Mouse (Mus musculus) adrenal gland, postnatal 10 days (tissue): ENCODE results near the gene Tppp3. TPM values are rescaled to one million over a fixed set of nuclear protein-coding genes. Genes with fewer than 3 reads are reported as not detected.
A peak's percentile ranks its signal among the peaks of the same experiment; 100 is the strongest.

Source experiments
- DNase-seq: peaks from one replicate; pipeline ENCODE4 v3.0.0; 2021; ENCODE audit warnings: mixed read lengths
- long read RNA-seq, 2 experiments: library from polyadenylated mRNA; stranded (forward); transcript quantifications; one replicate each; pipeline ENCODE4 v2.0.0; 2021
- total RNA-seq, 2 experiments: library from RNA; stranded (reverse); gene quantifications; 2 replicates each; pipeline ENCODE4 v1.2.3; 2021

Gene Tppp3
- total RNA-seq = 100 to 1,000 TPM in 1 of 2 experiments, 10 to 100 TPM in 1; 67.9 to 106 TPM
- long read RNA-seq, experiment 1, transcript Tppp3-201 (4 exons, 1,127 nt) = major isoform, 62 of 68 reads
- long read RNA-seq, experiment 1, partial matches to known transcripts = 1 of 68 reads
- long read RNA-seq, experiment 1, other reads (novel, unspliced or antisense) = 5 of 68 reads
- long read RNA-seq, experiment 2, transcript Tppp3-201 (4 exons, 1,127 nt) = major isoform, 33 of 36 reads
- long read RNA-seq, experiment 2, partial matches to known transcripts = 1 of 36 reads
- long read RNA-seq, experiment 2, other reads (novel, unspliced or antisense) = 1 of 36 reads

DNA sequence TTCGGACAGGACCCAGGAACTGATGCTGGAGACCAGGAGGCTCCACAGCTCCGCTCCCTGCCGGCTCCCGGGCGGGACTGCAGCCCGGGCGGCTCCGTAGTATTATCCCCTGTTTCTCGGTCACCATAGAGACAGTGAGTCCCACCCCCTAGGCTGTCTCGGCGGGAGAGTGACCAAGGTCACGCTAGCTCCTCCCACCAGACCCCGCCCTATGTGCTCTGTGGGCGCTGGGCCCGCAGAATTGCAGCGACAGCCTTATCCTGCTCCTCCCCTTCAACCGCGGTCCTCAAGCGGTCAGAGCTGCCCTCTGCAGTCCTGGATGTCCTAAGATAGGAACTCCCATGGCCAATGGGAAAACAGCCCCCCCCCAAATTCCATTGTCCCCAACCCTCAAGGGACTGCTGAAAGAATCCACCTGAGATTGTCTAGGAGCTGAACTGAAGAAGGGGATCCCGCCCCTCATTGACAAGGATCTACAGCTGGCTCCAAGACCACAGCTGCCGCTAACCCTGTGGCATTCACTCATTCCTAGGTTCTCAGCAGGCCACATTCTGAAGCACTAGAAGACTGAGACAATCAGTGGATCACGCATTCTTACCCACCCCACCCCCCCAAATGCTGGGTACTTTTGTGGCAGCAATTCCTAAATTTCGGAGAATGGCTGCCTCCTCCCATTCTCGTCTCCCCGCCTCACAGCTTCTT, at the start of gene Tppp3:
Tppp3 (minus strand) TSS at position 213 of the 702 bp plus-strand sequence.
- peak; percentile 94 for DNase-seq

DNA sequence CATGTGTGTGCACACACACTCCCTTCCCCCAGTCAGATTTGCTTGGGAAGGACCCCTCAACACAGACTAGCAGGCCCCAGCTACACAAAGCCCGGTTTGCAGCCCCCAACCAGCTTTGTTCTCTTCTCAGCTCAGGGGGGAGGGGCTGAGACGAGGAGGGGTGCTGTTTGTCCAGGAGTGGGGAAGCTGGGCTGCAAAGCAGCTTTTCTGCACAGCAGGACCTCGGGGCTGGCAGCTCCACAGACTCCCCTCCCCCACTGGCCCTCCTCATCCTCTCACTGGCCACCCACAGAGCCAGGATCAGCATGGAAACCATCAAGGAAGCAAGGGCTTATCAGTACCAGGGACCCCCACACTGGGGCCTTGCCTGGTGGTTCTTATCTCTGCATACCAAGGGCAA, 49.7 kb upstream of the Tppp3 start:
- DNase-seq = no peak

DNA sequence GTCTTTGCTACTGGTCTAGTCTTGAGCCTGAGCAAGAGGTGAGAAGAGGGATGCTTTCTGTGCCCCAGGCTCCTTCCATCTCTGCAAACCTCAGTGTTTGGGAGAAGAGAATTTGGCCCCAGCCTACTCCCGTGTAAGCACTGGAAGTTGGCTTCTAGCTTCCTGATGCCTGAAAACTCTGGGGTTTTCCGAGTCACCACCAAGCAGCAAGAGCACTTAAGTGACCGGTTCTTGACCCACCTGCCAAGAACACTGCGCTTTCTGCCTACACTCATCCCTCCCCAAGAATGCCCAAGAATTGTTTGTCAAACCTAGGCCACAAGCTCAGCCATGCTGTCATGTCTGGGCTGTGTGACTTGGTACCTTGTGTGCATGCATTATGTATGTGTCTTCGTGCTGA, 49.2 kb upstream of the Tppp3 start:
- DNase-seq = no peak

DNA sequence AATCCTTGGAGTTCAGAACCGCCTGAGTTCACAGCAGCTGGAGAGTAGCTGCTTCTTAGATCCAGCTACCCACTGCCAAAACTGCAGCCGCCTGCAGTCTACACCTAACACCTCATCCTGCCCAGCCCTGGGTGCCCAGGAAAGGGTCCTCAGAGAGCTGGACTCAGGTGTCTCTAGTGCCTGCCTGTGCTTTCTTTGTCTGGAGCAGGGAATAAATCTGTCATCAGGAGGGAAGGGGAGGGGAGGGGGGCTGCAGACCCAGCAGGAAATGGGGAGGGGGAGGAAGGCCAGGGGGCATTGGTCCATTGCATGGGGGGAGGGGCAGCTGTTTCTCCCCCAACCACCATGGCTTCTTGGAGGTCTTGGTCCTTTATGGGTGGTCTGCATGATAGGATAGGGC, 48.3 kb upstream of the Tppp3 start:
- DNase-seq = no peak

DNA sequence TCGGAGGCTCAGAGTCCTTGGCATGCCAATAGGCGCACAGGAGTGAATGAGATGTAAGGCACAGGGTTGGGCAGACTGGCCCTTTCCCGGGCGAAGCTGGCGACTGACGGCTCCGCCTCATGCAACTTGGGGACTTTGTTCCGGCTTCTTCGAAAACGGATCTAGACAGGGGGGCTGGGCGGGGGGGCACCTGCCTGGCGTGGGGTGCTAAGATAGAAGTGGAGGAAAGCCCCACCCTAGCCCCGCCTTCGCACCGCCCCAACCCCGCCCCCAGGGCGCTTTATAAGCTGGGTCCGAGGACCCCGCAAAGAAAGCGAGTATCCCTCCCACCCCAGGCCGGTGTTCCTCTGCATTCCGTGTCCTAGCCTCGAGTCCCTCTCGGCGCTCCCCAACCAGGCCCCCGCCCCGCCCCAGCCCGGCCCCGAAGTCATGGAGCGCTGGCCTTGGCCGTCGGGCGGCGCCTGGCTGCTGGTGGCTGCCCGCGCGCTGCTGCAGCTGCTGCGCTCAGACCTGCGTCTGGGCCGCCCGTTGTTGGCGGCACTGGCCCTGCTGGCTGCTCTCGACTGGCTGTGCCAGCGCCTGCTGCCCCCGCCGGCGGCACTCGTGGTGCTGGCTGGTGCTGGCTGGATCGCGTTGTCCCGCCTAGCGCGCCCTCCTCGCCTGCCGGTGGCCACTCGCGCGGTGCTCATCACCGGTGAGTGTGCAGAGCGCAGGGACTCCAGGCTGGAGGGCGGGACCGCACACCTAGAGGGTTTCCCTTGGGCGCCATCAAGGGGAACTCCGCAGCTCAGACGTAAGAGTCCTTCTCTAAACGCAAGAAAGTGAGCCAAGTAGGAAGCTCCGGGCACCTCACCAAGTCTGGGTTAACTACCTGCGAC, 47.3 kb upstream of the Tppp3 start, which contains the start of gene Hsd11b2:
Hsd11b2 (plus strand) TSS at position 320 of the 878 bp plus-strand sequence.
- peak; percentile 60 for DNase-seq

DNA sequence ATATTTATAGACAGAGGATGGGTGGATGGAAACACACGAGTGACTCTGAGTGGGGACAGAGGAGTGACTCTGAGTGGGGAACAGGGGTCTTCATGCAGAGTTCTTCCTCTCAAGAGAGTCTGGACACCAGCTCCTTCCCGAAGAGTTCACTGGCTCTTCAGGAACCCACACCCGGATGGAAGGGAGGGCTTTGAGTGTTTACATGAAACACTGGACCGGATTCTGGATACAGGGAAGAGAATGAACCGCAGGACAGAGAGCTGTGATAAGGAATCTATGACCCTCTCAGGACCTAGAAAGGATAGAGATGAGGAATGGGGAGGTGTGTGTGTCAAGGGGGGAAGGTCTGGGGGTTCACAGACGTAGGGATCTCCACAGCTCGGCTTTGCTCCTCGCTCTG, 46.0 kb upstream of the Tppp3 start:
- DNase-seq = no peak

DNA sequence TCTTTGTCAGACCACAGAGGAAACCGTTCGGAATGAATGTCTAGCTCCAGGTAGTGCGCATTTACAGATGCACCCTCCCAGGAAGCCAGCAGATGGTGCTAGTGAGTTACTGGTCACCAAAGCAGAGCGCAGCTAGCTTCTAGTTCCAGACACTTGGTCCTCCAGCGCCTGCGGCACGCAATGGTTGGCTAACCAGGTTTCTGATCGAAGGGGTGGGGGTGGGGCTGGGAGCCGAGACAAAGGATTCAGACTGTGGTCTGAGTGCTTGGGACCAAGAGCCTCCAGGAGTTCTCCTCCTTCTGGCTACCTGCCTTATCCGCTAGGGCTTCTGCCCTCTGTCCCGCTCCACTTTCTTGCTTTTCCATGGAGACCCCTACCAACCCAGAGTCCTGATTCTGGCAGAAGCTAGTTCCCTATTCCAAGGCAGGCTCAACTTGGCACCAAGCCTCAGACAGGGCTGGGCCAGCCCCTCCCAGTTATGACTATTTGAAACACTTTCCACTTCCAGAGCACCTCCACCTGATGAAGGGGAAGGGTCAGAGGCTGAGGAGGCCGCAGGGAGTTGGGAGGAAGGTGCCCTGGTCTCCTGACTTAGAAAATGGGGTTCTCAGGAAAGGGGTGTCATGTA, 44.8 kb upstream of the Tppp3 start:
- DNase-seq = peak; percentile 85

DNA sequence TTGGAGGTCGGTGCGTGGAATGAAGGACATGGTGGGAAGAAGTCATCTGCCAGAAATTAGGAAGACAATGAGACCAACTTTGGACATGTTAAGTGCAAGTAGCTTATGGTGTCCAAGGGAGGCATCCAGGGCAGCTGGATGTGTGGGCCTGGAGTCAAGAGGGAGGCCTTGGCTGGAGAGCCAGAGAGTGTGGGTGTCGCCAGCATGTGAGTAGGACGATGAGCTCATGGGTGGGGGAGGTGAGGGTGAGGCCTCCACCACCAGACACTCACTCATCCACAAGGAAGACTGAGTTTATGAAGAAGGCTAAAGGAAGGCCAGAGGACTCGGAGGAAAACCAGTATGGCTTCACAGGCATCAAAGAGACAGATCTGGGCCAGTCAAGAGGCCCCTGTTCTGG, 43.3 kb upstream of the Tppp3 start:
- peak; percentile 70 for DNase-seq

DNA sequence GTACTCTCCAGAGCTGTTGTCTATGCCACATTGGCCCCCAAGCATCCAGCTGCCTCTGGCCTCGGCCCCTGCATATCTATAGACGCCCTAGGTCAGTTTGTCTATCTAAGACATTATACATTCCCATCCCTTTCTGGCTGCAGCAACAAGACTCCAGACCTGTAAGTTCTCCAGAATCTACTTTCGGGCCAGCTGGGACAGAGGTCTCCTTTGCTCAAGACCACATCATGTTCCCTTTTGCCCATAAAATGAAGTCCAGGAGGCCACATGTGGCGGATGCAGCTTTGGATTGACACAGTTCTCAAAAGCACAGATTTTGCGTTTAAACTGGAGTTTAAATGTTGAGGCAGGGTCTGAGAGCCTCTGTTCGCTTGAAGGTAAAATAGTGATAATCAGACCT, 42.9 kb upstream of the Tppp3 start:
- no peak for DNase-seq

DNA sequence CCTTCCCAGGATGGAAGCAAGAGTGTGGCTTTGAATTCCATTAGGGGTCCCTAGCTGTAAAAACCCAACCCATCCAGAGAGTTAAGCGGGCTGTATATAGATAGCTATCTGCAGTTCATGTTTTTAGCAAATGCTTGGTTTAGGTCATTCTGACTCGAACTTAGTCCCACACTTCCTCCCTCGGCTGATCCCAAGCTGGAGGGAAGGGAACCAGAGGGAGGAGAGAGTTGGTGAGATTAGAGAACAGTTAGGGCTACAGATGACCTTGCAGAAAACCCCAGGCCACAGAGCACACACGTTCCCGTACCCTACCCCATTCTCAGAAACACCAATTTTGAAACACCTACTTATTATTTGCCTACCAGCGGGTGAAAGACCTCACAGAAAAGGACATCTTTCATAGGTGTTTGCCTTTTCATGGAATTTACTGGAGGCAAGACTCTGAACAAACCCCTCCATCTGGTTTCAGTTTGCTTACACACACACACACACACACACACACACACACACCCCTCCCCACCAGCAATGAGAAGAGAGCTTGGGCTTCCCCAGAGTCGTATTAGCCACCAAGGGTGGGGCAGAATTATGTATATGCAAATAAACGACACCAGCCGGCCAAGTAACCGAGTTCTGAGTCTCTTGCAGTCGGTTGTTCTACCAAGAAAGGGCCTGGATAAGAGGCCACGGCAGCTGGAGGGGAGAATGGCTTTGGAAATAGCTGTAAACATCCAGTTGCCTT, 38.8 kb upstream of the Tppp3 start:
- no peak for DNase-seq

DNA sequence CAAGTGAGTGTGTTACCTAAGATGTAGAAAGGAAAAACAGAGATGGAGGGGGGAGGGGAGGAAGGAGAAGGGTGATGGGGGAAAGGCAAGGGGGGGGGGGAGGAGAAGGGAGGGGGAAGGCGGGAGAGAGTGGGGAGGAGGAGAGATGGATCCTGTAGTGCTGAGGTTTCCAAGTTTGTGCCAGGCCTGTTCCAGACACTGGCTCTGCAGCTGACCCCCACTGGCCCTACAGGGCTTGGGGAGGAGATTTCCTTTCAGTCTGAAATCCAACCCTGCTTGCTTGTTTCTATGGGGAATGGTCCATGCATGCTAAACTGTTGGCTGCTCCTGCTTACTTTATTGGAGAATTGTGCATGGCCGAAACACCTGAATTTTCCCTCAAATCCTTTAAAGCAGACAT, 37.4 kb upstream of the Tppp3 start:
- no peak for DNase-seq

DNA sequence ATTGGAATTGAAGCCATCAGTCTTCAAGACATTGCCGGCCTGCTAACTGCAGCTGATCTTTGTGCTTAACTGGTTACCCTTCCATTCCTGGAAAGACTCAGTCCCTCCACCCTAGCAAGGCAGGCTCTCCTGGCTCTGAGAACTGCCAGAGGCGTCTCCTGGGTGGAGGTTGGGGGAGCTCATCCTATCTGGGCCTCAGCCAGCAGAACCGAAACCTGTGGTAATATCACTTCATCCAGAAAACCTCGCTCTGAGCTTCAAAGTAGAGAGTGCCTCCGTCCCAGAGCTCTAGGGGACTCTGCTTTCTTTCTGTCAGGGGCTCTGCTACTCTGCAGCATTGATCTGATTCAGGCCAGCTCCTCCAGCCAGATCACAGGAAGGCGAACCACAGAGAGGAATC, 35.7 kb upstream of the Tppp3 start:
- no peak for DNase-seq

DNA sequence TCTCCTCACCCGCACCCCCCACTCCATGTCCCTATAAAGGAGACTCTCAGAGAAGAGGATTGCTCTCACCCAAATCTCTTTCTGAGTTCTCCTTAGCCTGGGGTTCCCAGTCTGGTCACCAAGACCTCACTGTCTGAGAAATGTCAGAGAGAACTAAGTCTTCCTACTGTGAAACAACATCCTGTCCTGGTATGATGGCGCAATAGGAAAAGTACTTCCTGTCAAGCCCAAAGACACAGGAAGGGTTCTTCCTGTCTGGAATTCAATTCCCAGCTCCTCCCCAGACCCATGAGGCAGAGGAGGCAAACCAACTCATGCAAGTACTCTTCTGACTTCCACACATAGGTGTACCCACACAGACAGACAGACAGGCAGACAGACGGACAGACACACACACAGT, 33.3 kb upstream of the Tppp3 start:
- DNase-seq = no peak

DNA sequence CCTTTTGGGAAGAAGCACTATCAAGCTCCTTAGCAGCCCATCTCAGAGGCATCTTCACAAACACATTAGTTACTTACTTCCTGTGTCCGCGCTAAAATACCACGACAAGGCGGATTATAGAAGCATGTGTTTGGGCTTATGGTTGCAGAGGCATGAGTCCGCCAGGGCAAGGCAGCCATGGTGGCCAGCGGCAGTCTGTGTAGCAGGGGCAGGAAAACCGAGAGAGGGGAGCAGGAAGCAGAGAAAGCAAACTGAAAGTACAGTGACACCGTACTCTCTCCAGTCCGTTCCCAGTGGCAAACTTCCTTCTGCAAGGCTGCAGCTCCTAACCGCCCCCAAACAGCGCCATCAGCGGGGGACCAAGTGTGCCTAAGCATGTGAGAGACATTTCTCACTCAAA, 28.5 kb upstream of the Tppp3 start:
- DNase-seq = no peak

DNA sequence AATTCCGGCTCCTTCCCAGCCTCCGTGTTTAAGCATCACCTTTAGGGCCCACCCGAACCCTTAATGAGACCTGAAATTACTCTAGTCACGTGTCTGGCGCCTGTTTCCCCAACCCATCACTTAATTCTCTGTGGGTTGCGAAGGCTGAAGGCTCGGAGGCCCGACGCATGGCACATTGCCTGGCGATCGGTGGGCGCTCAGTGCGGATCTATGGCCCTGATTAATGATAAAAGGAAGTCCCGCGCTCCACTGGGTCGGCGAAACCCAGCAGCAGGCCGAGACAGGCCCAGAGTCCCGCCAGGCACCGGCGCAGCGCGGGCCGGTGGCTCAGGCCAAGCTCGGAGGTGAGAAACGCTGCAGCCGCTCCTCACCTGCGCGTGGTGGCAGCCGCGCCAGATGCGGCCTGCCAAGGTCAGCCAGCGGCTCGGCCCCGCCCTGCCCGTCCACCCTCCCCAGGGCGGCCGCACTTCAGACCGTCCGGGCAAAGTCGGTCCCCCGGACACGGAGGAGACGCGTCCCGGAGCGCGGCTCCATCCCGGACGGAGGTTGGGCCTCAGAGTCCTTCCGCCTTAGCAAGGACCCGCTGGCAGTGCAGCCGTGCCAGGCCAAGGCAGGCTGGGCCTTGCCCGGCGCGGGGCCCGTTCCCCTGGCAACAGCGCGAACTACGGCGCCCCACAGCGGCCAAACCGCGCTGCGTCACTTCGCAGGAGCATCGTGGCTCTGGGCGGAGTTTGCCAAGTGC, 25.3 kb upstream of the Tppp3 start, which contains the start of gene Zdhhc1:
Zdhhc1 (minus strand) TSS at position 464 of the 742 bp plus-strand sequence.
- peak; percentile 96 for DNase-seq

DNA sequence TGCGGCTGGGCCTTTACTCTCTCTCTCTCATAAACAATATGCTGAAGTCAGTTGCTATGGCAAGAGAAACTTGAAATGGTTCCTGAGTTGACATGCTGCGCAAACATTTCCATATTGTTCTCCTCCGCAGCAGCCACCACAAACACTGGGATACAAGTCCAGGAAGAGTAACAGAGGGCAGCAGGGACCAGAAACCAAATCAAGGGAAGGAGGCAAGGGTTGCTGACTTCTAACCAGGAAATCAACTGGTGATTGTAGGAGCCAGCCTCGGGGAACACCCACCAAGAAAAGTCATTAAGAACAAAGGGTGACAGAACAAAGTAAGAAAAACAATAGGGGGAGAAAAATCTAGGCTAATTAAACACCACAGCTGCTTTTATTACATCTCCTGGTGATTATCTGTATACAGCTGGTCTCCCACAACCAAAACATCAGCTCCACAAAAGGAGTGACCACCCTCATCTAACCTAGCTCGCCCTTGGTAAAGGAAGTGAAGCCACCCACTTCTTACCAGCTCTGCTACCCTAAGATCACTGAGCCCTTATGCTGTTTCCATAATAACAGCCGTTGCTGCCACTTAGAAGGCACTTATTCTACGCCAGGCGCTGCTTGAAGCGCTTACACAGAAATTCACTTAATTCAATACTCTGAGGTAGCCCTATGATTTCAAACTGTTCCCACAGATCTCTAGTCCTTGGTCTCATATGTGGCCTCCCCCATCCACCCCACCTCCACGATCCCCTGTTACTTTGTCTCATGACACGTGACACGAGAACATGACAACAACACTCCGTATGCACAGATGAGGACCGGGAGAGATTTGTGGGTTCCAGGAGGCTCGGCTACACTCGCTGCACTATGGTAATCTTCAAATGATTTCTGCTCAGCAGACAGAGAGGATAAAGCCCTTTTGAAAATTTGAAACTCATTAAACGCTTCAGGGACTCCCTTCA, 24.3 kb upstream of the Tppp3 start:
- DNase-seq = no peak

DNA sequence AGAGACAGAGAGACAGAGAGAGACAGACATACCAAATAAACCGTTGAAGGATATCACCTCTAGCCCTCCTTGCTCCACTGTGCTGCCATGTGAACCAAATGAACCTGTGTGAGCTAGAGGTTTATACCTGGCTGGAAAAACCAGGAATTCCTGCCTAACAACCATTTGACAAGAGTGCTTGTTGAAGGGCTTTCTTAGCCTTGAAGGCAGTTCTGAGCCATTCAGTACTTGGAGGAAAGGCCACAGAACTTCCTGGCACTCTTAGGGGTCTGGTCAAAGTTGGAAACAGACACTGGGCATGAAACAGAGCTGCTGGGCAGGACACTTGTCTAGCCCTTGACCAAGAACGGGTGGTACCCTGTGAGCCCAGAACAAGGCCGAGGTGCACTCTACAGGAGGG, 23.2 kb upstream of the Tppp3 start:
- DNase-seq = no peak

DNA sequence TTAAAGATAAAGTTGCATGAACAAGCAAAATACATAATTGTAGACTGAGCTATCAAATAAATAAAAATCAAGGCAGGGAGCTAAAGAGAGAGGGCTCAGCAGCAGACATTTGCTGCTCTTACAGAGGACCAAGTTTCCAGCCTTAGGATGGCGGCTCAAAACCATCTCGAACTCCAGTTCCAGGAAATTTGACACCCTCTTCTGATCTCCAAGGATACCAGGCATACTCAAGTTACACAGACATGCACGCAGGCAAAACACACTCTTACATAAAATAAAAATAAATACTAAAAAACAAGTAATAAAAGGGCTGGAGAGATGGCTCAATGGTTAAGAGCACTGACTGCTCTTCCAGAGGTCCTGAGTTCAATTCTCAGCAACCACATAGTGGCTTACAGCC, 22.2 kb upstream of the Tppp3 start:
- DNase-seq = no peak

DNA sequence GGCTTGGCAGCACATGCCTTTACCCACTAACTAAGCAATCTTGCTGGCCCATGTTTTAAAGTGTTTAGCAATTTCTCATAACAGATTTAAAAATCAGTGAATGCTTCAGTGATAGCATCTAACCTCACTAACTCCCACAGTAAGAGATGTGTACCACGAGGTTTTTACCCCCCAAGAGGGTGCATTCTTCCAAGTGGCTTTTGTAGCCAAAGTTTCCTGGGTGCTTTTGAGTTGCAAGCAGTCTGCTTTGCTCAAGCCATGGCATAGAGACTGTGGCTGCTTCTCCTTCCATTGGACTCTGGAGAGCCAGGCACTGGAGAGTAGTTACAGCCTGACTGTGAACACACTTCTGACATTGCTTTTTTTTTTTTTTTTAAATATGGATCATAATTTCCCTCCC, 18.0 kb upstream of the Tppp3 start:
- DNase-seq = no peak

DNA sequence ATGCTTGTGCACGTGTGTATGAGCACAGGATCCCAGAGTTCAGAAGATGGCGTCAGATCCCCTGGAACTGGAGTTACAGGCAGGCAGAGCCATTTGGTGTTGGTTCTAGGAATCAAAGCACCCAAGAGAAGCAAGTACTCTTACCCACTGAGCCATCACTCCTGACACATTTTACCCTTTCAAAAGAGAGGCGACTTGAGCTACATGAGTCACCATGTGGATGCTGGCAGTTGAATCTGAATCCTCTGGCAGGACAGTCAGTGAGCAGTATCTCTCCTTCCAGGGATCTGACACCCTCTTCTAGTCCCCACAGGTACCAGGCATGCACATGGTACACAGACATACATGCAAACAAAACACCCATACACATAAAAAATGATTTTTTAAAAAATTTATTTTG, 16.8 kb upstream of the Tppp3 start:
- DNase-seq = no peak
